Mouse (Mus musculus) adipocyte (in vitro differentiated cells): ENCODE measurements around the gene Drd2.

Experiments
- DNase-seq: peaks from one replicate; pipeline ENCODE4 v3.0.0-alpha.2; 2016; ENCODE audit warnings: low spot score

Gene Drd2

DNA sequence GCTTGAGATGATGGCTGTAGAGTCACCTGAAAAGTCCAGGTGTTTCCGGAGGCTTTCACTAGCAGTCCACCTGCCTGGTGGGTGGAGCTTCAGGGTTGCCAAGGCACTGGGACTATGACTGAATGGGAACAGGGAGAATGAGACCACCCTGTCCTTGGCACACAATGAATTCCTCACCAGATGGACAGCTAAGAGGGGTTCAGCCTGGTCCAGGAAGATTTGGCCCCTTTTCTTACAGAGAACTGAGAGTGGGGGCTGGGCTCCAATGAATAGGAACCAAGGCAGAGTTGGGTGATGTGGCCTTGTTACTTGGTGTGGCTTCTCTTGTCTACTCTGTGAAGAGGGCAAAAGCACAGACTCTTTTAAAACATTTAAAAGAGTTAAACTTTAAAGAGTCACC is 112.0 kb downstream of the Drd2 start:
- no peak for DNase-seq

- no peak for DNase-seq
Measured at GRCm38 (mm10) chr9:49456136-49456535, 115.7 kb downstream of the Drd2 start.
